Mouse (Mus musculus): ENCODE measurements around the gene Fam83c.

Fam83c gene

GRCm38 (mm10) chr2:155818596-155819391, 15.9 kb downstream of the Fam83c start:
- no peaks in the 10 kb centered on the region for H3K27me3 ChIP-seq (ENCODE audit: control insufficient read depth, insufficient read depth, low read length, poor library complexity, severe bottlenecking)
- H3K36me3 ChIP-seq (ENCODE audit: control insufficient read depth, insufficient read depth, low read length, poor library complexity, severe bottlenecking), result peaks cover 9% of the 10 kb centered on the region; the same call in 1 of the 2 replicates
- peak; percentile 95 for DNase-seq (ENCODE audit: low read depth, low spot score)

DNA sequence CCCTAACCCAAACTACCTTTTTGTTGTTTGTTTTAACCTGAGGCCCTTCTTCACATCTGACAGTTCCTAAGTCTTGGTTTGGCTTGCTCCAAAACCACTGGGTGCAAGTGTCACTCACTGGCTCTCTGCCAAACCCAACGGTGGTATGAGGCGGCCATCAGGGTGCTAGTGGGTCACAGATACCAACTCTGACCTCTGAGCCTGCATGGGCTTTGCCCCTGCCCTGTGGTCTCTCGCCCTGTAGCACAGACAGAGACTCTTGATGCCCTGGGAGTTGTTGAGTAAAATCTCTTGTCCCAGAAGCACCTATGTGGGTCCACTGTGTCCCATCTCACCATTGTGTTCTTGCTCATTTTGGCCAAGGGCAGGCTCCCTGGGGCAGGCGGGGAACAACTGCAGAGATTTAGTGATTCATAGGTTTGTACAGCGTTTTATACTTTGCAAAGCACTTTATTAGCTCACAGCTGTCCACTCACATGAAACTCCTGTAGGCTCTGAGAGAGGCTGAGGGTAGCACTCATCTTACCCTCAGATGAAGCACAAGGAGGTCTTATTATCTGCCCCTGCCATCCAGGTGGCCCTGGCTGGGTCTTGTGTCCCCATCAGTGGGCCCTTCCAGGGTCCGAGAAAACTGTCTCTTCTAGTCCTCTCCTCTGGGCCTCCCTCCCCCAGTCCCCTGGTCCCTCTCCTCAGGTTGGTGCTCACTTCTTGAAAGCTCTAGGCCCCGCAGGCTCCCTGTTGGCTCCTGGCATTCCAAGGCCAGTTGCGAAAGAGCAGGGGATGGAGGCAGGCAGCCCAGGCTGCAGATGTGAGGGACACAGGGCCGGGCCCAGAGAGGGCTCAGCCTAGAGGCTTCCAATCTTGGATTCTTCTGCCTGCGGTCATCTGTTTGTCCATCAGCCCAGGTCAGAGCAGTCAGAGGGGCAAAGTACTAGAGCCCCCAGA, 17.1 kb downstream of the Fam83c start:
- Histone ChIP-seq H3K36me3 (ENCODE audit: control insufficient read depth, insufficient read depth, low read length, poor library complexity, severe bottlenecking) (peaks cover 9% of the 10 kb centered on the region; the same call in 1 of the 2 replicates), H3K27me3 (ENCODE audit: control insufficient read depth, insufficient read depth, low read length, poor library complexity, severe bottlenecking) (no peaks in the 10 kb centered on the region)
- DNase-seq (ENCODE audit: low read depth, low spot score), result no peak

DNA sequence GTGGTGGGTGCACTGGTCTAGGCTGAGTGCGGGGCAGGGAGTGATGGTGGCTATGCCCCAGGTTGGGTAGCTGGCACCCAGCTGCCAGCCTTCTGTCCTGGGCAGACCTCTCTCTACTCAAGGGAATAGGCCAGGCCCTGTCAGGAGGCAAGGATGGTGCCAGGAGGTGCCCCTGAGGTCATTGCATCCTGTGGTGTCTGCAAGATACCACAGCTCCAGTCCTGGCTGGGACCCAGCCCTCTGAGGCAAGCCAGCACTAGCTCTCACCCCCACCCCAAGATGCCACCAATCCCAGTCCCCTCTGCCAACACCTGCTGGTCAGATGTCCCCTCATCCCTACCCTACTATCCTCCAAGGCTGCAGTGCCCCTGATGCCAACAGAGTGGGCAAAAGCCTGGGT, 18.5 kb downstream of the Fam83c start:
- H3K36me3 ChIP-seq (ENCODE audit: control insufficient read depth, insufficient read depth, low read length, poor library complexity, severe bottlenecking), result peaks cover 5% of the 10 kb centered on the region; the same call in 1 of the 2 replicates
- H3K27me3 ChIP-seq (ENCODE audit: control insufficient read depth, insufficient read depth, low read length, poor library complexity, severe bottlenecking), result no peaks in the 10 kb centered on the region; the same call in 1 of the 2 replicates
- no peak for DNase-seq (ENCODE audit: low read depth, low spot score)

DNA sequence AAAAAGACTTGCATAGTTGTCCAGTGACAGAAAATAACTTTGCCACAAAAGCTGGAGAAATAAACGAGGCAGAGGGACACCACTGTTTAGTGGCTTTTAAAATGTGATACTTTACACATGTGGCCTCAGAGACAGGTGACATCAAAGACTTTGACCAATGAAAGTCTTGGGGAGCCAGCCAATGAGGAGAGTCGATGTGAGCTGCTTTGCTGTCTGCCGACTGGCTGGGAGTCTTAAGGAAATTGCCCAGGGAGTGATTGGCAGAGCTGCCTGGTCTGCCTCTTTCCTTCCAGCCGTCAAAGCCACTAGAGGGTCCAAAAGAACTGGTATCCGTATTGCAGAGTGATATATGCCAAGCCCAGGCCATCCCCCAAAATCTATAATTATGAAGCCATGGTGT, 19.8 kb downstream of the Fam83c start:
- DNase-seq (ENCODE audit: low read depth, low spot score), result peak; percentile 48
- Histone ChIP-seq H3K27me3 (ENCODE audit: control insufficient read depth, insufficient read depth, low read length, poor library complexity, severe bottlenecking) (no peaks in the 10 kb centered on the region; the same call in 1 of the 2 replicates), H3K36me3 (ENCODE audit: control insufficient read depth, insufficient read depth, low read length, poor library complexity, severe bottlenecking) (peaks cover 3% of the 10 kb centered on the region; the same call in 1 of the 2 replicates)

DNA sequence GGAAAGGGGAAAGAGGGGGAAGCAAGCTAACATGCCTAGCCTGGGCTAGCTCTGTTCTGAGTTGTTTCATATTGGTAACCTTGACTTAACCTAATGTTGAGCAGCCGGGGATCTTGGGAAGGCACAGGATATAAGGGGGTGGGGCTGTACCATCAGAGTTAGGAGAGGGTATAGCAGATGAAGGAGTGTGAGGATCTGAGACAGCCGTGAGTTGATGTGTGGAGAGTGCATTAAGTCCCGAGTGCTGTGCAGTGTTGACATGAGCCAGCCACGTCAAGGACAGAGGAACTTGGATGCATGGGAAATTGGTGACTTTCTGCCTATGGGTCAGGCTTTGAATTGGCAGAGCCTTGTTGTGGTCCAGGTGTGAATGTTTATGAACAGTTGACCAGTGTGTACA, 22.0 kb downstream of the Fam83c start:
- H3K36me3 ChIP-seq (ENCODE audit: control insufficient read depth, insufficient read depth, low read length, poor library complexity, severe bottlenecking), result no peaks in the 10 kb centered on the region
- H3K27me3 ChIP-seq (ENCODE audit: control insufficient read depth, insufficient read depth, low read length, poor library complexity, severe bottlenecking), result no peaks in the 10 kb centered on the region; the same call in 1 of the 2 replicates

DNA sequence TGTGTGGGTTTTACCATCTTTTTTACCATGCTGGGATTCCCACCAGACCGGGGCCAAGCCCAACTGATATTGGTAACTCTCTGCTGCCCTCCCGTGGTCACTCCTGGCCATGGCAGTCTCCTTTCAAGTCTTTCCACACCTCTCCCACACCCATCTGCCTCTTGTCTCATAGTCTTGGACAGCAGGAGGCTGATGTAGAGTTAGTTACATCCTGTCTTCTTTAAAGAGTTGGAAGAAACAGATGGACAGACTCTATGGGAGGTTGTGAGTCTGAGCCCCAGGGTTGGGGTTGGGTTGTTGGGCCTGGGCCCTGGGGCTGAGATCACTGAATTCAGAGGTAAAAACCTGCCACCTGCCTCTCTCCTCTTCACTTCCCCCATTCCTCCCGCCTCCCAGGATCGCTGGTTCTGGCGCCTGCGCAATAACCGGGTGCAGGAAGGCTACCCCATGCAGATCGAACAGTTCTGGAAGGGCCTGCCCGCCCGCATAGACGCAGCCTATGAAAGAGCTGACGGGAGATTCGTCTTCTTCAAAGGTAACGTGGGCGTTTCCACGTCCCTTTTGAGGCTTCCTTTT, 22.7 kb downstream of the Fam83c start:
- DNase-seq (ENCODE audit: low read depth, low spot score), result peak; percentile 84

More for the DNA sequence above, 22.0 kb downstream of the Fam83c start:
- DNase-seq (ENCODE audit: low read depth, low spot score), result no peak

DNA sequence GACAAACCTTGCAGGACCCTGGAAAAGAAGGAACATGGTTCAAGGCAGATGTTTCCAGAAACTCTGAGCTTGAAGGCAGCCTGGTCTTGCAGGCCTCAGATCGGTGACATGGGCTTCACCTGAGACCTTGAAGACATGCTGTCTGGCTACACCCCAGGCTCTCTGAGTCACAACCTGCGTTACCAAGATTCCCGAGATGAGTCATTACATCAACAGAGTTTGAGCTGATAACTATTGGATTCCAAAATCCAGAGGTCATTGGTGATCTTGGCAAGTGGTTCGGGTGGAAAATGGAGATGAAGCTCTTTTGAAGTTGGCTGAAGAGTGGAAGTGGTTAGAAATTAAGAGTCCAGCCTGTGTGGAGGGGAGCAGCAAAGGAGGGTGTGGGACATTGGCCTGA, 25.0 kb downstream of the Fam83c start:
- H3K27me3 ChIP-seq (ENCODE audit: control insufficient read depth, insufficient read depth, low read length, poor library complexity, severe bottlenecking), result peaks cover 1% of the 10 kb centered on the region; the same call in 1 of the 2 replicates
- no peaks in the 10 kb centered on the region for H3K36me3 ChIP-seq (ENCODE audit: control insufficient read depth, insufficient read depth, low read length, poor library complexity, severe bottlenecking)
- DNase-seq (ENCODE audit: low read depth, low spot score), result no peak

More for the DNA sequence above, 22.7 kb downstream of the Fam83c start:
- Histone ChIP-seq H3K27me3 (ENCODE audit: control insufficient read depth, insufficient read depth, low read length, poor library complexity, severe bottlenecking) (no peaks in the 10 kb centered on the region; the same call in 1 of the 2 replicates), H3K36me3 (ENCODE audit: control insufficient read depth, insufficient read depth, low read length, poor library complexity, severe bottlenecking) (no peaks in the 10 kb centered on the region)

DNA sequence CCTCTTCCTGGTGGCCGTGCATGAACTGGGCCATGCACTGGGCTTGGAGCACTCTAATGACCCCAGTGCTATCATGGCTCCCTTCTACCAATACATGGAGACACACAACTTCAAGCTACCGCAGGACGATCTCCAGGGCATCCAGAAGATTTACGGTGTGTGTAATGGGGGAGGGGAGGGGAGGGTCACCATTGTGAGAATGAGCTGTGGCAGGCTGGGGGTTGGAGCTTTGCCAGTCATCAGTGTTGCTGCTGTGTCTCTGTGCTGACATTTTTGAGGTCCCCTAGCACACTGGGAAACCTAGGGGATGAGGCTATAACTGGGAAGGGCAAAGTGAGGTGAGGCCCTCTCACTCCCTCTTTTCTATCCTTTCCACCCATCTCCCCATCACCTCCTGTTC, 27.2 kb downstream of the Fam83c start:
- no peak for DNase-seq (ENCODE audit: low read depth, low spot score)

DNA sequence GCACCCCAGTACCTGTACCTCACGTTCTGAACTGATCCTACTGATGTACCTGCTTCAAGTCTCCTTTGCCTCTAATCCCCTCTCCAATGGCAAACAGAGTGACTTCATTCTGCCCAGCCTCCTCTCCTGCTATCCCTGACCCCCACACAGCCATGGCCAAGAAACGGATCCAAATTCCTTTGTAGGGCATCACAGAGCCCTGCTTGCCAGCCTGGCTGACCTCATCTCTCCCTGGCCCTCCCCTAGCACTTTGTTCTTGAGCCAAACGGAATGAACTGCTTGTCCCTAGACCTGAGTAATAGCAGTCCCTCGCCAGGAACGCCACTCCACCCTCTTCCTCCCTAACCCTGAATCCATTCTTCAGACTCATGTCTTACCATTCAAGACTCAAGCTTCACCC, 28.1 kb downstream of the Fam83c start:
- Histone ChIP-seq H3K27me3 (ENCODE audit: control insufficient read depth, insufficient read depth, low read length, poor library complexity, severe bottlenecking) (peaks cover 1% of the 10 kb centered on the region; the same call in 1 of the 2 replicates), H3K36me3 (ENCODE audit: control insufficient read depth, insufficient read depth, low read length, poor library complexity, severe bottlenecking) (no peaks in the 10 kb centered on the region)
- DNase-seq (ENCODE audit: low read depth, low spot score), result no peak

More for the DNA sequence above, 27.2 kb downstream of the Fam83c start:
- Histone ChIP-seq H3K27me3 (ENCODE audit: control insufficient read depth, insufficient read depth, low read length, poor library complexity, severe bottlenecking) (peaks cover 1% of the 10 kb centered on the region; the same call in 1 of the 2 replicates), H3K36me3 (ENCODE audit: control insufficient read depth, insufficient read depth, low read length, poor library complexity, severe bottlenecking) (no peaks in the 10 kb centered on the region)

GRCm38 (mm10) chr2:155805925-155806255, 28.8 kb downstream of the Fam83c start:
- H3K36me3 ChIP-seq (ENCODE audit: control insufficient read depth, insufficient read depth, low read length, poor library complexity, severe bottlenecking), result no peaks in the 10 kb centered on the region
- DNase-seq (ENCODE audit: low read depth, low spot score), result no peak
- H3K27me3 ChIP-seq (ENCODE audit: control insufficient read depth, insufficient read depth, low read length, poor library complexity, severe bottlenecking), result peaks cover 1% of the 10 kb centered on the region; the same call in 1 of the 2 replicates

GRCm38 (mm10) chr2:155805231-155805924, 29.3 kb downstream of the Fam83c start:
- no peaks in the 10 kb centered on the region for H3K36me3 ChIP-seq (ENCODE audit: control insufficient read depth, insufficient read depth, low read length, poor library complexity, severe bottlenecking)
- H3K27me3 ChIP-seq (ENCODE audit: control insufficient read depth, insufficient read depth, low read length, poor library complexity, severe bottlenecking), result peaks cover 1% of the 10 kb centered on the region; the same call in 1 of the 2 replicates
- no peak for DNase-seq (ENCODE audit: low read depth, low spot score)

DNA sequence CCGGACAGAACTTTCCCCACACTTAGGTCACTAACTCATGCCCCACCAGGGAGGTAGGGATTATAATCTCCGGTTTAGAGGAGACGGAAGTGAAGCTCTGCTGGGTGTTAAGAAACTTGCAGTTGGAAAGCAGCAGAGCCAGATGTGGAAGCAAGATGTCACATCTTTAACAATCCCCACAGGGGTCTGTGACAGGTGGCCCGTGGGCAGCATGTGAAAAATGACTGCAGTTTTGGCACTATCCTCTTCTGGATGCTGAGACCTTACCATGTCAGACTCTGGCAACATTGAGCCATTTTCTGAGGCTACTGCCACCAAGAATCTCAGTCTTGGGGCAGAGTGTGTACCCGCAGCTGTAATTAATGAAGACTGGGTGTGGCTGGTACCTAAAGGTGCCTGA, 30.6 kb downstream of the Fam83c start:
- peaks cover 1% of the 10 kb centered on the region; the same call in 1 of the 2 replicates for H3K27me3 ChIP-seq (ENCODE audit: control insufficient read depth, insufficient read depth, low read length, poor library complexity, severe bottlenecking)
- H3K36me3 ChIP-seq (ENCODE audit: control insufficient read depth, insufficient read depth, low read length, poor library complexity, severe bottlenecking), result no peaks in the 10 kb centered on the region
- DNase-seq (ENCODE audit: low read depth, low spot score), result no peak

- peak; percentile 49 for DNase-seq (ENCODE audit: low read depth, low spot score)
- H3K27me3 ChIP-seq (ENCODE audit: control insufficient read depth, insufficient read depth, low read length, poor library complexity, severe bottlenecking), result peaks cover 1% of the 10 kb centered on the region; the same call in 1 of the 2 replicates
- H3K36me3 ChIP-seq (ENCODE audit: control insufficient read depth, insufficient read depth, low read length, poor library complexity, severe bottlenecking), result no peaks in the 10 kb centered on the region
Observed at GRCm38 (mm10) chr2:155802761-155803160, 31.9 kb downstream of the Fam83c start.

DNA sequence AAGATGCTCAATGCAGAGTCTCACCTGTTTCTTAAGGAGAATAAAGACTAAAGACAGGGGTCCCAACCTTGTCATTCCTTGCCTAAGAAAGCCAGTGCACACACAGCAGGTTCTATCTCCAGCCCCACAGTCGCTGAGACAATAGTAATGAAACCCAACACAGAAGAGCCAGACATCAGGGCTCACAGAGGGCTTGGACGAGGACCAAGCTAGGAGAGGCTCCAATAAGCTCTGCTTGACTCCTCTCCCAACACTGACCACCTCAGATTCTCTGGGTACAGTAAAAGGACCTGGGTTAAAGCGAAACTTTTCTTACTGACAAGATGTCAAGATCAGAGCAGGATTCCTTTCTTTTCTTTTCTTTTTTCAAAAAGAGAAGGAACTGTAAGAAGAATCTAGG, 36.0 kb downstream of the Fam83c start:
- Histone ChIP-seq H3K27me3 (ENCODE audit: control insufficient read depth, insufficient read depth, low read length, poor library complexity, severe bottlenecking) (no peaks in the 10 kb centered on the region), H3K36me3 (ENCODE audit: control insufficient read depth, insufficient read depth, low read length, poor library complexity, severe bottlenecking) (no peaks in the 10 kb centered on the region)
- DNase-seq (ENCODE audit: low read depth, low spot score), result no peak

Measured in splenic B cell, adult 2 months (primary cell).